Mouse (Mus musculus): ENCODE data around the gene Capn12. TPM values are rescaled to one million over a fixed set of nuclear protein-coding genes. Genes with fewer than 3 reads are reported as not detected.

Gene Capn12
- polyA plus RNA-seq (2014; fragmentation: Nextera tagmentation; extraction: Ambion mirVana) = 0.58 and 0.72 TPM in 2 replicates

GRCm38 (mm10) chr7:28881199-28881598 is at the start of gene Capn12:
Gene Capn12 (plus strand): TSS chr7:28881422.
- WGBS = 34% methylated on average over 13 of the region's 13 CpGs
- H3K36me3 ChIP-seq (ENCODE audit: control insufficient read depth, insufficient read depth, low read length) = no peaks in the 10 kb centered on the region
- no peak within 1 kb of the TSS for H3K9ac ChIP-seq (ENCODE audit: low read depth, low read length)

DNA sequence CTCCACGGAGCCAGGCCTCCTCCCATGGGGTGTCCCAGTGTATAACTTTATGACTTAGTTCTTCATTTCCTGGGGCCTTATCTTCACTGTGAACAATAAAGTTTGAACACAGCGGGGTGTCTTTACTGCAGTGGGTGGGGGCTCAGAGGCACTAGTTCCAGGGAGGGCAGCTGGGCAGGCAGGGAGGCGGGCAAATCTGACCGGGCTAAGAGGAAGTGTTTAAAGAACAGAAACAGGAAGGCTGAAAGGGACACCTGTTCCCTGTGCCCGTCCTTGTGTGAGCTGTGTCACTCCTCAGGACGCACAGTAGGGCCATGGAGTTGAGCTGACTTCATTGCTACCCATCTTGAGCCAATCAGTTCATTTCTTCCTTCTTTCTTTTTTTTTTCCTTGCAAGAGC is 49.1 kb upstream of the Capn12 start:
- Histone ChIP-seq H3K36me3 (ENCODE audit: control insufficient read depth, insufficient read depth, low read length) (peaks cover 31% of the 10 kb centered on the region), H3K9ac (ENCODE audit: low read depth, low read length) (no peak overlapping the region), H3K27ac (replicated peaks; ENCODE audit: low read depth, low read length) (no peak overlapping the region), H3K27me3 (replicated peaks; ENCODE audit: control insufficient read depth, insufficient read depth, low read length) (no peaks in the 10 kb centered on the region), H3K9me3 (ENCODE audit: control insufficient read depth, low read length) (no peaks in the 10 kb centered on the region), H3K4me1 (ENCODE audit: control insufficient read depth, insufficient read depth, low read length) (no peaks in the 10 kb centered on the region), H3K4me2 (ENCODE audit: low read depth, low read length) (no peak overlapping the region), H3K4me3 (ENCODE audit: low read depth, low read length) (no peak overlapping the region)
- no peak for ATAC-seq (ENCODE audit: low read depth)
- WGBS = 68% methylated on average over 6 of the region's 6 CpGs
- DNase-seq (ENCODE audit: low spot score) = no peak

More at GRCm38 (mm10) chr7:28881199-28881598, at the start of gene Capn12:
- DNase-seq (ENCODE audit: low spot score) (no peak), ATAC-seq (ENCODE audit: low read depth) (no peak)
- no peak within 1 kb of the TSS for H3K27ac ChIP-seq (replicated peaks; ENCODE audit: low read depth, low read length)
- H3K4me2 ChIP-seq (ENCODE audit: low read depth, low read length) = no peak within 1 kb of the TSS
- H3K9me3 ChIP-seq (ENCODE audit: control insufficient read depth, low read length) = no peaks in the 10 kb centered on the region
- H3K4me1 ChIP-seq (ENCODE audit: control insufficient read depth, insufficient read depth, low read length) = no peaks in the 10 kb centered on the region
- H3K4me3 ChIP-seq (ENCODE audit: low read depth, low read length) = no peak within 1 kb of the TSS
- no peaks in the 10 kb centered on the region for H3K27me3 ChIP-seq (replicated peaks; ENCODE audit: control insufficient read depth, insufficient read depth, low read length)

GRCm38 (mm10) chr7:28833723-28834347 is 47.4 kb upstream of the Capn12 start, which contains the start of gene Lgals4:
Gene Lgals4 (plus strand): TSS chr7:28833854.
- no peaks in the 10 kb centered on the region for H3K9me3 ChIP-seq (ENCODE audit: control insufficient read depth, low read length)
- no peaks in the 10 kb centered on the region for H3K4me1 ChIP-seq (ENCODE audit: control insufficient read depth, insufficient read depth, low read length)
- peaks cover 31% of the 10 kb centered on the region for H3K36me3 ChIP-seq (ENCODE audit: control insufficient read depth, insufficient read depth, low read length)
- ATAC-seq (ENCODE audit: low read depth) (no peak), DNase-seq (ENCODE audit: low spot score) (no peak)
- H3K9ac ChIP-seq (ENCODE audit: low read depth, low read length) = no peak within 1 kb of the TSS
- 81% methylated on average over 6 of the region's 6 CpGs for WGBS
- no peak within 1 kb of the TSS for H3K4me2 ChIP-seq (ENCODE audit: low read depth, low read length)
- H3K27ac ChIP-seq (replicated peaks; ENCODE audit: low read depth, low read length) = no peak within 1 kb of the TSS
- H3K4me3 ChIP-seq (ENCODE audit: low read depth, low read length) = no peak within 1 kb of the TSS
- no peaks in the 10 kb centered on the region for H3K27me3 ChIP-seq (replicated peaks; ENCODE audit: control insufficient read depth, insufficient read depth, low read length)

DNA sequence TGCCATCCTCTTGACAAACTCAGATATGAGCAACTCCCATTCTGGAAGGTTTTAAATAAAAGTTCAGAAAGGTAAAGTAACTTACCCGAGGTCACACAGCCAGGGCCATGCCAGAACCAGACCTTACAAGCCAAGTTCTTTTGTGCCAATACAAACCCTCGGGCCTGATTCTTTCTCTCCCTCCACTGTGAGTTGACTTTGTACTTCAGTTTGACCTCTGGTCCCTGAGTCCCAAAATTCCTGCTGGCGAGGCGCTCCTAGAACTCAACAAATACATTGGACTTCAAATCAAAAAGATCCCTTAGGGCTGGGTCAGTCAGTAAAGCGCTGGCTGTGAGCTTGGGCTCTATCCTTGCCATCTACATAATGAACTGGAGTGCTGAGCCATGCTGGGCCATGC is 44.3 kb upstream of the Capn12 start:
- Histone ChIP-seq H3K27me3 (replicated peaks; ENCODE audit: control insufficient read depth, insufficient read depth, low read length) (no peaks in the 10 kb centered on the region), H3K36me3 (ENCODE audit: control insufficient read depth, insufficient read depth, low read length) (peaks cover 4% of the 10 kb centered on the region), H3K9me3 (ENCODE audit: control insufficient read depth, low read length) (no peaks in the 10 kb centered on the region), H3K27ac (replicated peaks; ENCODE audit: low read depth, low read length) (no peak overlapping the region), H3K4me2 (ENCODE audit: low read depth, low read length) (no peak overlapping the region), H3K4me3 (ENCODE audit: low read depth, low read length) (no peak overlapping the region), H3K4me1 (ENCODE audit: control insufficient read depth, insufficient read depth, low read length) (no peaks in the 10 kb centered on the region), H3K9ac (ENCODE audit: low read depth, low read length) (no peak overlapping the region)
- no peak for DNase-seq (ENCODE audit: low spot score)
- no peak for ATAC-seq (ENCODE audit: low read depth)
- WGBS = 82% methylated on average over 5 of the region's 5 CpGs

- Histone ChIP-seq H3K4me1 (ENCODE audit: control insufficient read depth, insufficient read depth, low read length) (no peaks in the 10 kb centered on the region), H3K27ac (replicated peaks; ENCODE audit: low read depth, low read length) (no peak overlapping the region), H3K27me3 (replicated peaks; ENCODE audit: control insufficient read depth, insufficient read depth, low read length) (no peaks in the 10 kb centered on the region), H3K4me3 (ENCODE audit: low read depth, low read length) (no peak overlapping the region), H3K4me2 (ENCODE audit: low read depth, low read length) (no peak overlapping the region), H3K36me3 (ENCODE audit: control insufficient read depth, insufficient read depth, low read length) (no peaks in the 10 kb centered on the region), H3K9ac (ENCODE audit: low read depth, low read length) (no peak overlapping the region), H3K9me3 (ENCODE audit: control insufficient read depth, low read length) (no peaks in the 10 kb centered on the region)
- DNase-seq (ENCODE audit: low spot score) = no peak
- WGBS = 76% methylated on average over 9 of the region's 9 CpGs
- ATAC-seq (ENCODE audit: low read depth) = no peak
Observed at GRCm38 (mm10) chr7:28838331-28838730, 42.9 kb upstream of the Capn12 start.

DNA sequence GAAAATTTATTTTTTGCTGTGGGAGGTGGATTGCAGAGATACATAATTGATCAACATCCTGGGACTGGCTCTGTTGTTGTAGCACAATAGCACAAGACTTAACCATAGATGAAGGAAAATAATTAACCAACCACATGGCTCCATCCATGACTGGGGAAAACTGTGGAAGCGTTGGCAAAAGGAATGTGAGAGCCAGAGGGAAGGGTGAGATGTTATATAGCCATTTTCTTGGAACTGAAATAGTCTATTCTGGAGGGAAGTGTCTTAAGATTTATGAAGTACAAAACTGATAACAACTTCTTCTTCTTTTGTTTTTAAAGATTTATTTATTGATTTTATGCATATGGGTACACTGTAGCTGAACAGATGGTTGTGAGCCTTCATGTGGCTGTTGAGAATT is 33.9 kb upstream of the Capn12 start:
- no peaks in the 10 kb centered on the region for H3K27me3 ChIP-seq (replicated peaks; ENCODE audit: control insufficient read depth, insufficient read depth, low read length)
- 76% methylated on average over 1 of the region's 1 CpGs for WGBS
- H3K4me3 ChIP-seq (ENCODE audit: low read depth, low read length) = no peak overlapping the region
- no peaks in the 10 kb centered on the region for H3K9me3 ChIP-seq (ENCODE audit: control insufficient read depth, low read length)
- H3K4me1 ChIP-seq (ENCODE audit: control insufficient read depth, insufficient read depth, low read length) = peaks cover 5% of the 10 kb centered on the region; the same call in 1 of the 2 replicates
- no peak overlapping the region for H3K9ac ChIP-seq (ENCODE audit: low read depth, low read length)
- ATAC-seq (ENCODE audit: low read depth) (no peak), DNase-seq (ENCODE audit: low spot score) (no peak)
- no peak overlapping the region for H3K4me2 ChIP-seq (ENCODE audit: low read depth, low read length)
- no peak overlapping the region for H3K27ac ChIP-seq (replicated peaks; ENCODE audit: low read depth, low read length)
- no peaks in the 10 kb centered on the region for H3K36me3 ChIP-seq (ENCODE audit: control insufficient read depth, insufficient read depth, low read length)

GRCm38 (mm10) chr7:28849700-28850236 is 31.5 kb upstream of the Capn12 start:
- Histone ChIP-seq H3K4me2 (ENCODE audit: low read depth, low read length) (no peak overlapping the region), H3K9me3 (ENCODE audit: control insufficient read depth, low read length) (no peaks in the 10 kb centered on the region), H3K27me3 (replicated peaks; ENCODE audit: control insufficient read depth, insufficient read depth, low read length) (no peaks in the 10 kb centered on the region), H3K9ac (ENCODE audit: low read depth, low read length) (no peak overlapping the region), H3K36me3 (ENCODE audit: control insufficient read depth, insufficient read depth, low read length) (no peaks in the 10 kb centered on the region), H3K4me1 (ENCODE audit: control insufficient read depth, insufficient read depth, low read length) (peaks cover 5% of the 10 kb centered on the region; the same call in 1 of the 2 replicates), H3K4me3 (ENCODE audit: low read depth, low read length) (no peak overlapping the region), H3K27ac (replicated peaks; ENCODE audit: low read depth, low read length) (peak overlapping the region; percentile 67)
- ATAC-seq (ENCODE audit: low read depth) = peak; percentile 90
- WGBS = 25% methylated on average over 1 of the region's 1 CpGs
- DNase-seq (ENCODE audit: low spot score) = peak; percentile 84

GRCm38 (mm10) chr7:28850642-28851041 is 30.6 kb upstream of the Capn12 start:
- WGBS = 81% methylated on average over 4 of the region's 4 CpGs
- no peak overlapping the region for H3K4me3 ChIP-seq (ENCODE audit: low read depth, low read length)
- H3K4me1 ChIP-seq (ENCODE audit: control insufficient read depth, insufficient read depth, low read length) = peaks cover 5% of the 10 kb centered on the region; the same call in 1 of the 2 replicates
- 0 out of 2 replicates have a peak overlapping the region, but pooled peaks have one; percentile 15 for H3K27ac ChIP-seq (replicated peaks; ENCODE audit: low read depth, low read length)
- DNase-seq (ENCODE audit: low spot score) (no peak), ATAC-seq (ENCODE audit: low read depth) (no peak)
- H3K36me3 ChIP-seq (ENCODE audit: control insufficient read depth, insufficient read depth, low read length) = no peaks in the 10 kb centered on the region
- no peaks in the 10 kb centered on the region for H3K27me3 ChIP-seq (replicated peaks; ENCODE audit: control insufficient read depth, insufficient read depth, low read length)
- H3K4me2 ChIP-seq (ENCODE audit: low read depth, low read length) = no peak overlapping the region
- no peak overlapping the region for H3K9ac ChIP-seq (ENCODE audit: low read depth, low read length)
- no peaks in the 10 kb centered on the region for H3K9me3 ChIP-seq (ENCODE audit: control insufficient read depth, low read length)

DNA sequence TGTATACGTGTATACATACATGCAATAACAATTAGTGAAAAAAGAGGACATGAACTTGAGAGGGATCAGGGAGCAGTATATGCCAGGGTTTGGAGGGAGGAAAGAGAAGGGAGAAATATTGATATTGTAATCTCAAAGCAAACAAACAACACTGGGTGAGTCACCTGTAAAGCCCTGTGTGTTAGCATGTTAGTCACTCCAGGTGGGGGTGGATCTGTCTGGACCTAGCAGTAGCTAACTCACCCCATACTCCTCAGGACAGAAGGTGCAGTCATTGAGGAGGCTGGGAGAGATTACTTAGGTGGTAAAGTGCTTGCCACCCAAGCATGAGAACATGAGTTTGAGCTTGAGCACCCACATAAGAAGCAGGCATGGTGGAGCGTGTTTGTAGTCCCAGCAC is 21.3 kb upstream of the Capn12 start:
- Histone ChIP-seq H3K4me2 (ENCODE audit: low read depth, low read length) (no peak overlapping the region), H3K27me3 (replicated peaks; ENCODE audit: control insufficient read depth, insufficient read depth, low read length) (no peaks in the 10 kb centered on the region), H3K9me3 (ENCODE audit: control insufficient read depth, low read length) (no peaks in the 10 kb centered on the region), H3K4me1 (ENCODE audit: control insufficient read depth, insufficient read depth, low read length) (peaks cover 11% of the 10 kb centered on the region; the same call in 1 of the 2 replicates), H3K27ac (replicated peaks; ENCODE audit: low read depth, low read length) (no peak overlapping the region), H3K4me3 (ENCODE audit: low read depth, low read length) (no peak overlapping the region), H3K9ac (ENCODE audit: low read depth, low read length) (no peak overlapping the region), H3K36me3 (ENCODE audit: control insufficient read depth, insufficient read depth, low read length) (no peaks in the 10 kb centered on the region)
- ATAC-seq (ENCODE audit: low read depth) (no peak), DNase-seq (ENCODE audit: low spot score) (no peak)
- 80% methylated on average over 2 of the region's 2 CpGs for WGBS
